Comparison of ENCODE assay signal across 9 mouse cellular contexts in the genomic region with DNA sequence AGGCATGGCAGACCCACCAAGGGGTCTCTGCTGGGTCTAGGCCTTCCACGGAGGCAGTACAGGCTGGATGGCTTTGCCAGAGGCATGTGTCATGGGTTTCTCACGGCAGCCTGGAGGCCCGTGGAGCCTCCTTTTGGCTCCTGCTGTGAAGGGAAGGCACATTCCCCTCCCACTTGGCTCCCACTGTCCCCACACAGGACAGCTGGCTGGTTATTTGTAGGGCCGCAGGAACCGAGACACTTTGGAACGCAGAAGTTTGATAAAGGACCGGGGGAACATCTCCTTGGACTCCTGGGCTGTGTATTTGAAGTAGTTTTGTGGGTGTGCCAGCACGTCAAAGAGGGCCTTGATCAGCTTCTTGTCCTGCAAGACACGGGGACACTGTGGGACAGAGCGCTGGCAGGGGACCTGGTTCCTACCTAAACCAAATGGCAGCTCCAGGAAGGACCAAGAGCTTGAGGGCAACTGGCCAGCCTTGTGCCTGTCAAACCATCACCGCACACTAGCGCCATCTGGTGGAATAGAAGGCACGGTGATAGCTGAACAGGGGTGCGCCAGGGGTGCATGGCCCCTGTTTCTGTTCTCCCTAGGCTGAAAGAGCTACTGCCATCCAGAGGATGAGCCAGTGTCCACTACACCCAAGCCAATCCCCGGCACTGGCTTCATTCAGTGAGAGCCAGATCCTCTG. TPM values are rescaled to one million over a fixed set of nuclear protein-coding genes. Genes with fewer than 3 reads are reported as not detected.
A peak's percentile ranks its signal among the peaks of the same experiment; 100 is the strongest.
DNase-seq lines count a peak whose midpoint lies in the region; ATAC-seq and TF ChIP-seq lines count a peak whose summit lies in the region.
"Had no signal": no experiment of that assay in that cellular context is flagged by ENCODE, and none has a peak within 500 bp of the region (broad histone marks: within the 10 kb centered on the region; RNA-seq: fewer than 3 reads in every experiment).

No protein-coding gene starts in this region.

- no peak overlapping the region for H3K9ac ChIP-seq in hindbrain, embryonic 11.5 days (ENCODE audit: low read depth, low read length)
- no peak overlapping the region for H3K9ac ChIP-seq in hindbrain, embryonic 16.5 days (ENCODE audit: low read depth, low read length)
- H3K9ac ChIP-seq in intestine, embryonic 14.5 days (ENCODE audit: low read length) = no peak overlapping the region
- no peak overlapping the region for H3K9ac ChIP-seq in limb, embryonic 11.5 days (ENCODE audit: low read length)
- H3K9ac ChIP-seq: stomach, embryonic 15.5 days had no signal

- H3K4me3 ChIP-seq in hindbrain, embryonic 11.5 days (ENCODE audit: low read depth, low read length) = no peak overlapping the region
- H3K4me3 ChIP-seq in hindbrain, embryonic 16.5 days (ENCODE audit: low read length) = no peak overlapping the region
- no peak overlapping the region for H3K4me3 ChIP-seq in bone marrow, adult 2 months (replicated peaks; ENCODE audit: control insufficient read depth, low read depth, low read length)
- H3K4me3 ChIP-seq in intestine, embryonic 14.5 days (ENCODE audit: low read depth, low read length) = no peak overlapping the region
- no peak overlapping the region for H3K4me3 ChIP-seq in limb, embryonic 11.5 days (ENCODE audit: low read depth, low read length)
- no peak overlapping the region for H3K4me3 ChIP-seq in myocyte
- H3K4me3 ChIP-seq: stomach, embryonic 15.5 days had no signal

- ATAC-seq in hindbrain, embryonic 11.5 days (ENCODE audit: low FRiP score) = no peak
- no peak for ATAC-seq in hindbrain, embryonic 16.5 days
- peak; percentile 73 for ATAC-seq in erythroblast, adult 5-6 weeks (replicated peaks; ENCODE audit: low FRiP score, poor library complexity, severe bottlenecking)
- ATAC-seq in intestine, embryonic 14.5 days (replicated peaks; ENCODE audit: low FRiP score, low TSS enrichment, low read depth) = 0 out of 2 replicates have a peak, but pooled peaks have one; percentile 25
- no peak for ATAC-seq in limb, embryonic 11.5 days (ENCODE audit: insufficient number of reproducible peaks, low FRiP score, low TSS enrichment, low read depth)

- peak; percentile 96 for TF ChIP-seq CTCF in bone marrow, adult 2 months (IDR thresholded peaks at IDR 0.05; ENCODE audit: control insufficient read depth, insufficient read depth, low read length)

- no peaks in the 10 kb centered on the region for H3K27me3 ChIP-seq in hindbrain, embryonic 11.5 days (ENCODE audit: control insufficient read depth, insufficient read depth, low read length)
- no peaks in the 10 kb centered on the region for H3K27me3 ChIP-seq in hindbrain, embryonic 16.5 days (replicated peaks; ENCODE audit: control insufficient read depth, insufficient read depth, low read length)
- H3K27me3 ChIP-seq in intestine, embryonic 14.5 days (replicated peaks; ENCODE audit: control insufficient read depth, insufficient read depth, low read length) = no peaks in the 10 kb centered on the region
- H3K27me3 ChIP-seq in limb, embryonic 11.5 days (ENCODE audit: control insufficient read depth, insufficient read depth, low read length) = no peaks in the 10 kb centered on the region
- peaks cover 36% of the 10 kb centered on the region for H3K27me3 ChIP-seq in myocyte (ENCODE audit: control insufficient read depth, insufficient read depth, insufficient read length)
- H3K27me3 ChIP-seq: stomach, embryonic 15.5 days had no signal

- H3K4me2 ChIP-seq in hindbrain, embryonic 11.5 days (replicated peaks; ENCODE audit: low read depth, low read length) = no peak overlapping the region
- no peak overlapping the region for H3K4me2 ChIP-seq in hindbrain, embryonic 16.5 days (ENCODE audit: low read length)
- H3K4me2 ChIP-seq in intestine, embryonic 14.5 days (ENCODE audit: low read length) = no peak overlapping the region
- H3K4me2 ChIP-seq in limb, embryonic 11.5 days (ENCODE audit: low read depth, severe bottlenecking) = no peak overlapping the region
- H3K4me2 ChIP-seq in myocyte (ENCODE audit: low read depth) = peak overlapping the region; percentile 12
- H3K4me2 ChIP-seq: stomach, embryonic 15.5 days had no signal

- no peaks in the 10 kb centered on the region for H3K9me3 ChIP-seq in hindbrain, embryonic 11.5 days (ENCODE audit: control insufficient read depth, low read length)
- no peaks in the 10 kb centered on the region for H3K9me3 ChIP-seq in hindbrain, embryonic 16.5 days (ENCODE audit: control insufficient read depth, low read length)
- H3K9me3 ChIP-seq in intestine, embryonic 14.5 days (ENCODE audit: control insufficient read depth, low read length) = no peaks in the 10 kb centered on the region
- H3K9me3 ChIP-seq in limb, embryonic 11.5 days (ENCODE audit: control insufficient read depth, low read length) = no peaks in the 10 kb centered on the region
- H3K9me3 ChIP-seq: stomach, embryonic 15.5 days had no signal

- H3ac ChIP-seq in myocyte (ENCODE audit: control insufficient read depth, insufficient read length) = no peak overlapping the region

- TF ChIP-seq POLR2A in bone marrow, adult 2 months (IDR thresholded peaks at IDR 0.05; ENCODE audit: borderline replicate concordance, control insufficient read depth, low read depth, low read length) = no peak
- no peak for TF ChIP-seq POLR2A in myocyte (IDR thresholded peaks at IDR 0.05; ENCODE audit: insufficient read length, low read depth)

- DNase-seq in hindbrain, embryonic 11.5 days (ENCODE audit: low spot score) = peak; percentile 78
- DNase-seq in intestine, embryonic 14.5 days (ENCODE audit: low spot score) = peak; percentile 79
- peak; percentile 75 for DNase-seq in limb, embryonic 11.5 days (ENCODE audit: low spot score)
- DNase-seq in spleen, postnatal 4 days (ENCODE audit: low spot score in 2 of 2) = peak; percentile 82 to 92

- no peaks in the 10 kb centered on the region for H3K79me2 ChIP-seq in myocyte (ENCODE audit: control insufficient read depth, insufficient read depth)

- H3K36me3 ChIP-seq in hindbrain, embryonic 11.5 days (ENCODE audit: control insufficient read depth, insufficient read depth, low read length) = peaks cover 5% of the 10 kb centered on the region; the same call in 1 of the 2 replicates
- H3K36me3 ChIP-seq in hindbrain, embryonic 16.5 days (ENCODE audit: control insufficient read depth, insufficient read depth, low read length) = no peaks in the 10 kb centered on the region
- no peaks in the 10 kb centered on the region for H3K36me3 ChIP-seq in intestine, embryonic 14.5 days (ENCODE audit: control insufficient read depth, insufficient read depth, low read length)
- peaks cover 2% of the 10 kb centered on the region; the same call in 1 of the 2 replicates for H3K36me3 ChIP-seq in limb, embryonic 11.5 days (ENCODE audit: control insufficient read depth, insufficient read depth, low read length)
- H3K36me3 ChIP-seq in myocyte (ENCODE audit: control insufficient read depth, insufficient read depth) = no peaks in the 10 kb centered on the region
- H3K36me3 ChIP-seq: stomach, embryonic 15.5 days had no signal

- WGBS in hindbrain, embryonic 11.5 days = 53% methylated on average over 15 of the region's 15 CpGs
- WGBS in hindbrain, embryonic 16.5 days = 46% methylated on average over 15 of the region's 15 CpGs
- 46% methylated on average over 15 of the region's 15 CpGs for WGBS in bone marrow, adult 2 months
- 49% methylated on average over 15 of the region's 15 CpGs for WGBS in intestine, embryonic 14.5 days
- 52% methylated on average over 15 of the region's 15 CpGs for WGBS in limb, embryonic 11.5 days

- H3K4me1 ChIP-seq in hindbrain, embryonic 11.5 days (replicated peaks; ENCODE audit: control insufficient read depth, insufficient read depth, low read length) = no peaks in the 10 kb centered on the region
- no peaks in the 10 kb centered on the region for H3K4me1 ChIP-seq in hindbrain, embryonic 16.5 days (ENCODE audit: control insufficient read depth, insufficient read depth, low read depth, low read length)
- H3K4me1 ChIP-seq in bone marrow, adult 2 months (ENCODE audit: control insufficient read depth, insufficient read depth, low read length) = peaks cover 3% of the 10 kb centered on the region; the same call in 1 of the 2 replicates
- no peaks in the 10 kb centered on the region for H3K4me1 ChIP-seq in intestine, embryonic 14.5 days (replicated peaks; ENCODE audit: control insufficient read depth, insufficient read depth, low read length)
- no peaks in the 10 kb centered on the region for H3K4me1 ChIP-seq in limb, embryonic 11.5 days (ENCODE audit: control insufficient read depth, insufficient read depth, low read length)

- no peak overlapping the region for H3K27ac ChIP-seq in hindbrain, embryonic 11.5 days (ENCODE audit: low read depth, low read length)
- H3K27ac ChIP-seq in hindbrain, embryonic 16.5 days (ENCODE audit: low read depth, low read length) = no peak overlapping the region
- H3K27ac ChIP-seq in bone marrow, adult 2 months (ENCODE audit: control insufficient read depth, insufficient read depth, low read depth, low read length, poor library complexity) = peak overlapping the region; percentile 59
- no peak overlapping the region for H3K27ac ChIP-seq in intestine, embryonic 14.5 days (ENCODE audit: low read depth)
- no peak overlapping the region for H3K27ac ChIP-seq in limb, embryonic 11.5 days (replicated peaks; ENCODE audit: low read depth, low read length)
- H3K27ac ChIP-seq: stomach, embryonic 15.5 days had no signal

RNA-seq across cellular contexts. Expression of gene Ttll12, which starts 12.3 kb away (rescaled TPM):
- polyA plus RNA-seq in hindbrain, embryonic 11.5 days (2014; fragmentation: Nextera tagmentation; extraction: Ambion mirVana) = 43.4 and 43.6 TPM in 2 replicates
- polyA plus RNA-seq in hindbrain, embryonic 16.5 days (2015; fragmentation: Nextera tagmentation; extraction: Ambion mirVana) = 42.6 and 49.6 TPM in 2 replicates
- polyA plus RNA-seq in bone marrow, adult 2 months (2011; ENCODE audit: insufficient read depth, insufficient read length, low replicate concordance, missing spikeins) = 18.6 and 19.8 TPM in 2 replicates
- total RNA-seq in erythroblast, adult 5-6 weeks (2015; ENCODE audit: low replicate concordance) = 9.4 and 16.1 TPM in 2 replicates
- 5.9 and 9.8 TPM in 2 replicates for total RNA-seq in erythroblast, adult 5-6 weeks (2017; ENCODE audit: low replicate concordance)
- polyA plus RNA-seq in intestine, embryonic 14.5 days (2014; fragmentation: Nextera tagmentation; extraction: Ambion mirVana) = 36.2 and 40.3 TPM in 2 replicates
- polyA plus RNA-seq in limb, embryonic 11.5 days (2014; fragmentation: Nextera tagmentation; extraction: Ambion mirVana) = 55.8 and 59.1 TPM in 2 replicates
- 69.6 TPM for polyA plus RNA-seq in myocyte (2012; fragmentation: generic; extraction: Trizol)

RNA-seq across cellular contexts. Expression of gene Mcat, which starts 43.7 kb away (rescaled TPM):
- 38.9 and 39.0 TPM in 2 replicates for polyA plus RNA-seq in hindbrain, embryonic 11.5 days (2014; fragmentation: Nextera tagmentation; extraction: Ambion mirVana)
- polyA plus RNA-seq in hindbrain, embryonic 16.5 days (2015; fragmentation: Nextera tagmentation; extraction: Ambion mirVana) = 29.4 and 32.7 TPM in 2 replicates
- 5.4 and 11.0 TPM in 2 replicates for polyA plus RNA-seq in bone marrow, adult 2 months (2011; ENCODE audit: insufficient read depth, insufficient read length, low replicate concordance, missing spikeins)
- total RNA-seq in erythroblast, adult 5-6 weeks (2015; ENCODE audit: low replicate concordance) = 0.38 TPM in 1 of 2 replicates, not detected in the other
- total RNA-seq in erythroblast, adult 5-6 weeks (2017; ENCODE audit: low replicate concordance) = 3.1 and 4.3 TPM in 2 replicates
- polyA plus RNA-seq in intestine, embryonic 14.5 days (2014; fragmentation: Nextera tagmentation; extraction: Ambion mirVana) = 41.1 and 41.6 TPM in 2 replicates
- polyA plus RNA-seq in limb, embryonic 11.5 days (2014; fragmentation: Nextera tagmentation; extraction: Ambion mirVana) = 44.9 and 48.4 TPM in 2 replicates
- polyA plus RNA-seq in myocyte (2012; fragmentation: generic; extraction: Trizol) = 55.9 TPM

RNA-seq across cellular contexts. Expression of gene Tspo, which starts 43.9 kb away (rescaled TPM):
- 27.4 and 32.0 TPM in 2 replicates for polyA plus RNA-seq in hindbrain, embryonic 11.5 days (2014; fragmentation: Nextera tagmentation; extraction: Ambion mirVana)
- 11.5 and 12.7 TPM in 2 replicates for polyA plus RNA-seq in hindbrain, embryonic 16.5 days (2015; fragmentation: Nextera tagmentation; extraction: Ambion mirVana)
- polyA plus RNA-seq in bone marrow, adult 2 months (2011; ENCODE audit: insufficient read depth, insufficient read length, low replicate concordance, missing spikeins) = 80.1 and 97.0 TPM in 2 replicates
- 51.5 and 85.9 TPM in 2 replicates for total RNA-seq in erythroblast, adult 5-6 weeks (2015; ENCODE audit: low replicate concordance)
- 51.9 and 74.4 TPM in 2 replicates for total RNA-seq in erythroblast, adult 5-6 weeks (2017; ENCODE audit: low replicate concordance)
- polyA plus RNA-seq in intestine, embryonic 14.5 days (2014; fragmentation: Nextera tagmentation; extraction: Ambion mirVana) = 95.1 and 107 TPM in 2 replicates
- polyA plus RNA-seq in limb, embryonic 11.5 days (2014; fragmentation: Nextera tagmentation; extraction: Ambion mirVana) = 46.1 and 51.8 TPM in 2 replicates
- polyA plus RNA-seq in myocyte (2012; fragmentation: generic; extraction: Trizol) = 937 TPM

Comparison
In these comparisons a context has a peak if more than half of its experiments do, and no peak if none do; other contexts are left out.
1. ATAC-seq: peak in erythroblast, adult 5-6 weeks (single experiment) and intestine, embryonic 14.5 days (single experiment); none in hindbrain, embryonic 11.5 days (single experiment), hindbrain, embryonic 16.5 days (single experiment) and limb, embryonic 11.5 days (single experiment).
2. Peak in every context shown above with its lines, with median percentiles within 50 percentile points of each other: DNase-seq.